Mouse (Mus musculus) midbrain, embryonic 14.5 days (tissue): Measurements from ENCODE around the gene Shisa5. TPM values are rescaled to one million over a fixed set of nuclear protein-coding genes. Genes with fewer than 3 reads are reported as not detected.

ENCODE experiments used
- ATAC-seq: fragments of 200-750 bp; cut with Nextera tagmentation; 2 replicates; pipeline ENCODE4 v1.8.0; 2017; ENCODE audit warnings: moderate number of reproducible peaks, moderate library complexity; ENCODE audit not compliant: low FRiP score, low TSS enrichment
- DNase-seq: peaks from one replicate; pipeline ENCODE4 v3.0.0-alpha.2; 2015
- H3K27ac ChIP-seq: fragments of 300-500 bp; sonication (generic); replicated peaks from 2 replicates; pipeline ENCODE4 v1.5.1; 2014; ENCODE audit warnings: mild to moderate bottlenecking, low read depth, low read length, moderate library complexity
- H3K27me3 ChIP-seq: fragments of 300-500 bp; sonication (generic); 2 replicates; pipeline ENCODE4 v1.6.1; 2014; ENCODE audit warnings: low read length, control low read depth, mixed read lengths; ENCODE audit not compliant: control insufficient read depth, insufficient read depth
- H3K36me3 ChIP-seq: fragments of 300-500 bp; sonication (generic); 2 replicates; pipeline ENCODE4 v1.6.1; 2014; ENCODE audit warnings: low read length, control low read depth; ENCODE audit not compliant: control insufficient read depth, insufficient read depth
- H3K4me1 ChIP-seq: fragments of 300-500 bp; sonication (generic); 2 replicates; pipeline ENCODE4 v1.6.1; 2014; ENCODE audit warnings: mild to moderate bottlenecking, antibody characterized with exemption, low read length, control low read depth; ENCODE audit not compliant: control insufficient read depth, insufficient read depth
- H3K4me2 ChIP-seq: fragments of 300-500 bp; sonication (generic); 2 replicates; pipeline ENCODE4 v1.6.1; 2014; ENCODE audit warnings: mild to moderate bottlenecking, low read length, moderate library complexity
- H3K4me3 ChIP-seq: fragments of 300-500 bp; sonication (generic); replicated peaks from 2 replicates; pipeline ENCODE4 v1.5.1; 2014; ENCODE audit warnings: low read depth, low read length
- H3K9ac ChIP-seq: fragments of 300-500 bp; sonication (generic); replicated peaks from 2 replicates; pipeline ENCODE4 v1.6.1; 2014; ENCODE audit warnings: mild to moderate bottlenecking, low read length, moderate library complexity
- H3K9me3 ChIP-seq: fragments of 300-500 bp; sonication (generic); 2 replicates; pipeline ENCODE4 v1.6.1; 2016; ENCODE audit warnings: low read length, control low read depth, mixed read lengths; ENCODE audit not compliant: control insufficient read depth
- WGBS: fragments of 180-500 bp; shearing (Covaris S2); extraction: QIAGEN DNeasy Blood & Tissue Kit; methylation state at CpG from one replicate; pipeline ENCODE4 v1.1.7; 2014; 5-methylcytosine and 5-hydroxymethylcytosine counted together
- polyA plus RNA-seq: library from polyadenylated mRNA; unstranded; fragments of >200 nt; fragmentation: Nextera tagmentation; extraction: Ambion mirVana; gene quantifications from 2 replicates; pipeline ENCODE4 v1.2.1, GENCODE M21; 2014

Gene Shisa5
- polyA plus RNA-seq, 1 experiment from 2014 or later, result 49.1 TPM

DNA sequence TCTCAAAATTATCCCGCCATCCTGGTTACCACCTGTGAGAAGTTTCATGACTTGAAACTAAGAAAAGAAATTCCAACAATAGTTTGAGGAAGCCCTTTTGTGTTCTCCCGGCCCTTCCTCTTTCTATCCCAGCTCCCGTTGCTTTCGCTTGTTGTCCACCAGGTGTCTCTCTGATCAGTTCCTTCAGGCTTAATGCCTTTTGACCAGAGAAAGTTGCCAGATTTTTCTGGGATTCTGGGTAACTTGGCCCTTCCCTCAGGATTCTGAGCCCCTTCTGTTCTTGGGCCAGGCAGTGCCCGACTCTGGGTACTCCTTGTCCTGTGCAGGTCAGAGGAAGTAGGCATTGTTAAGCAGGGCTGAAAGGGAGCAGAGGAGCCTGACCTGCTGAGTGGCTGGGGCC is 49.6 kb downstream of the Shisa5 start:
- ATAC-seq (no peak), DNase-seq (peak; percentile 80)
- Histone ChIP-seq H3K27ac (no peak overlapping the region), H3K4me2 (no peak overlapping the region), H3K4me1 (peaks cover 5% of the 10 kb centered on the region), H3K9me3 (no peaks in the 10 kb centered on the region), H3K36me3 (peaks cover 27% of the 10 kb centered on the region), H3K4me3 (no peak overlapping the region), H3K27me3 (no peaks in the 10 kb centered on the region), H3K9ac (peak overlapping the region; percentile 1; the same call in 1 of the 2 replicates)
- 6% methylated on average over 5 of the region's 5 CpGs for WGBS

DNA sequence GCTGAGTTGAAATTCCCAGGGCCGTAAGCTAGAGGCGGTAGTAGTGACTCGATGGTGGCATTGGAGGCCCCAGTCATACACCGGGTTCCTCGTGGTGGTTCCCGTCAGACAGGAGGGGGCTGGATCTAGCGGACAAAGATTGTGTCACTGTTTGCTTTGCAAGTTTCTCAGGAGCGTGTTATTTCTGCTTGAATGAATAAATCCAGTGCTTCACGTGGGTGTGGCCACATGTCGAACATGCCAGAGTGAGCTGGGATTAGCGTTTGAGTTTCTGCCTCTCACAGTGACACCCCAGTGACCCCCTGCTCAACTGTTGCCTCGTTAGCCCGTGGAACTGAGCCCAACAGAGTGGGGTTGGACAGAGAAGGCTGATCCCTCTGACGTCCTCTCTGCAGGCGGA is 52.1 kb downstream of the Shisa5 start:
- Histone ChIP-seq H3K27ac (no peak overlapping the region), H3K9ac (no peak overlapping the region), H3K9me3 (no peaks in the 10 kb centered on the region), H3K4me2 (no peak overlapping the region), H3K4me3 (no peak overlapping the region), H3K36me3 (peaks cover 27% of the 10 kb centered on the region), H3K27me3 (no peaks in the 10 kb centered on the region), H3K4me1 (peaks cover 11% of the 10 kb centered on the region)
- DNase-seq (no peak), ATAC-seq (no peak)
- WGBS, result 57% methylated on average over 15 of the region's 15 CpGs

DNA sequence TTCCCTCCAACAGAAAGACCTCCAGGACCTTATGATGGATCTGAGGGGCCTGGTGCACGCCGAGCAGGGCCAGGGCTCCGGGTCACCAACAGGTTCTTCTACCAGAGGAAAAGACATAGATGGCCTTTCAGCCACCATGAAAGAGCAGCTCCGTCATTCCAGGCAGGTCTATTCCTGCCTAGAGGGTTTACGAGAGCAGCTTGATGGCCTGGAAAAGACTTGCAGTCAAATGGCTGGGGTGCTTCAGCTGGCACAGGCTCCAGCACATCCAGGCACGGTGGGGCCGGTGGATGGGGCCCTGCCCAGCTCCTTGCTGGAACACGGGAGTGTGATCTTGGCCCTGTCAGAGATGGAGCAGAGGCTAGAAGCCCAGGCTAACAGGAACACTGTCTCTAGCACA is 53.4 kb downstream of the Shisa5 start:
- DNase-seq, result no peak
- Histone ChIP-seq H3K4me3 (no peak overlapping the region), H3K4me1 (peaks cover 13% of the 10 kb centered on the region), H3K9me3 (no peaks in the 10 kb centered on the region), H3K36me3 (peaks cover 27% of the 10 kb centered on the region), H3K4me2 (no peak overlapping the region), H3K27ac (no peak overlapping the region), H3K27me3 (no peaks in the 10 kb centered on the region), H3K9ac (no peak overlapping the region)
- ATAC-seq, result no peak
- WGBS, result 94% methylated on average over 8 of the region's 8 CpGs

DNA sequence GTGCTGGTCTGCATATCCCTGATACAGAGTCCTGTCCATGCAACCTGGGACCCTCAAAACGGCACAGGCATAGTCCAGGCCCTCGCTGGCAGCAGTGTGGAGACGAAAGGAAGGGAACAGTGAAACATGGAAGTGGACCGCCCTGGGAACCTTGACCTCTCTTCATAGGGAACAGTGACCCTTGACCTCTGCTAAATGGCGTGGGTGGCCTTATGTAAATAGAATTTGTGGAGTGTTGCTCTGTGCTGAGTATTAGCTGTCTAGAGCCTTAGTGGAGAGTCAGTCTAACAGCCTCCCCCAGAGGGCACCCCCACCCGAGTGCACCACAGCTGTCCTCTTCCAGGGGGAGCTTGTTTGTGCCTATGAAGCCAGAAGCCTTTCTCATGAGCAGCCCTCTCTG is 54.4 kb downstream of the Shisa5 start:
- Histone ChIP-seq H3K9me3 (no peaks in the 10 kb centered on the region), H3K4me2 (no peak overlapping the region), H3K4me1 (peaks cover 22% of the 10 kb centered on the region), H3K27ac (no peak overlapping the region), H3K27me3 (no peaks in the 10 kb centered on the region), H3K9ac (no peak overlapping the region), H3K36me3 (peaks cover 27% of the 10 kb centered on the region), H3K4me3 (no peak overlapping the region)
- ATAC-seq (no peak), DNase-seq (no peak)
- WGBS, result 29% methylated on average over 6 of the region's 6 CpGs

DNA sequence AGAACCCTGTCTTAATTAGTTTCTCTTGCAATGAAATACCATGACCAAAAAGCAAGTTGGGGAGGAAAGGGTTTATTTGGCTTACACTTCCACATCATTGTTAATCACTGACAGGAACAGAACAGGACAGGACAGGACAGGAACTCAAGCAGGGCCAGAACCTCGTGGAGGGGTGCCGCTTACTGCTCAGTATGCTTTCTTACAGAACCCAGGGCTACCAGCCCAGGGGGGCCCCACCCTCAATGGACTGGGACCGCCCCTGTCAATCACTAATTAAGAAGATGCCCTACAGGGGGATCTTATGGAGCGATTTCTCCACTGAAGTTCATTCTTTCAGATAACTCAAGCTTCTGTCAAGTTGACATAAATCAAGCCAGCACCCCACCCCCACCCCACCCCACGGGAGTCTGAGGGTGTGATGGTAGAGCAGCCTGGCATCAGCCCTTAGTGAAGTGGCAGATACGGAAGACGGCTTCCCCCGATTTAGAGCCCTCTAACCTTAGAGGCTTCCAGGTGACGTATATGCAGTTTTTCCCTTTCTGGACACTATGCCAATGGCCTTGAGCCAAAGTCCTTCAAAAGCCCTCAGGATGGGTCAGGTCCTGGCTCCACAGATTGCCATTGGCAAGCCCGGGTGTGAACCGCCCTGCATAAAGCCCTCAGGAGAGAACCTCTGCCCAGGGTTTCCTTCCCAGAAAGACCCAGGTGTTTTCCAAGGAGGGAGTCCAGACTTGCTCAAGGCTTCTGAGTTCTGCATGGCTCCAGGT is 55.6 kb downstream of the Shisa5 start:
- DNase-seq, result peak; percentile 35

DNA sequence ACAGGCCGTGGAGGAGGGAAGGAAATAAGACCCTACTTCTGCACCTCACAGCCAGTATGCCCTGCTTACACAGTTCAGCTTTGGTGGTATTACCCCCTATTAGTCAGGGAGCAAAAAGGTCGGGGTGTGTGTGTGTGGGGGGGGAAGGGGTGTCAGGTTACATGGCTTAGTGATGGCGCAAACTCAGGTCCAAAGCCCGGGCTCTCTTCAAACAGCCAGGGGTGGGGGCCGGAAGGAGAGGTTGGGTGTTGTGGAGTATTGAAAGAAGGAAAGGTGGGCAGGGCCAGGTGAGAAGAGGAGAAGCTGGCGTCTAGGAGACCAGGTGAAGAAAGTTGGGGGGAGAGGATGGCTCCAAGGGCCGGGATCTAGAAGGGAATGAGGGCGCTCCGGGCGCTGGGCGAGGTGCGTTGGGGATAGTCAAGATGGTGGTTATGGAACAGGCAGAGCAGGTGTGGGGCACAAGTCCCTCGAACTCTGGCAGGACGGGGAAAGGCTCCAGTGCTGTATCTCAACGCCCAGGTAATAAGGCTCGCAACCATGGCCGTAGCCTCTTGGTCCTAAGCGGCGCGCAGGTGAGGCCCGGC is 56.3 kb downstream of the Shisa5 start:
- DNase-seq (no peak), ATAC-seq (no peak; the same call in 1 of the 2 replicates)
- 1% methylated on average over 21 of the region's 21 CpGs for WGBS
- Histone ChIP-seq H3K27ac (peak overlapping the region; percentile 100), H3K27me3 (no peaks in the 10 kb centered on the region), H3K4me3 (peak overlapping the region; percentile 76), H3K4me2 (peak overlapping the region; percentile 97), H3K36me3 (peaks cover 31% of the 10 kb centered on the region), H3K9ac (peak overlapping the region; percentile 97), H3K4me1 (peaks cover 39% of the 10 kb centered on the region), H3K9me3 (no peaks in the 10 kb centered on the region)

More for the DNA sequence above, 55.6 kb downstream of the Shisa5 start:
- 17% methylated on average over 11 of the region's 11 CpGs for WGBS
- Histone ChIP-seq H3K9ac (peak overlapping the region; percentile 97), H3K9me3 (no peaks in the 10 kb centered on the region), H3K27me3 (no peaks in the 10 kb centered on the region), H3K4me2 (peak overlapping the region; percentile 97), H3K36me3 (peaks cover 27% of the 10 kb centered on the region), H3K27ac (peak overlapping the region; percentile 100), H3K4me1 (peaks cover 34% of the 10 kb centered on the region), H3K4me3 (peak overlapping the region; percentile 76)
- ATAC-seq, result no peak

DNA sequence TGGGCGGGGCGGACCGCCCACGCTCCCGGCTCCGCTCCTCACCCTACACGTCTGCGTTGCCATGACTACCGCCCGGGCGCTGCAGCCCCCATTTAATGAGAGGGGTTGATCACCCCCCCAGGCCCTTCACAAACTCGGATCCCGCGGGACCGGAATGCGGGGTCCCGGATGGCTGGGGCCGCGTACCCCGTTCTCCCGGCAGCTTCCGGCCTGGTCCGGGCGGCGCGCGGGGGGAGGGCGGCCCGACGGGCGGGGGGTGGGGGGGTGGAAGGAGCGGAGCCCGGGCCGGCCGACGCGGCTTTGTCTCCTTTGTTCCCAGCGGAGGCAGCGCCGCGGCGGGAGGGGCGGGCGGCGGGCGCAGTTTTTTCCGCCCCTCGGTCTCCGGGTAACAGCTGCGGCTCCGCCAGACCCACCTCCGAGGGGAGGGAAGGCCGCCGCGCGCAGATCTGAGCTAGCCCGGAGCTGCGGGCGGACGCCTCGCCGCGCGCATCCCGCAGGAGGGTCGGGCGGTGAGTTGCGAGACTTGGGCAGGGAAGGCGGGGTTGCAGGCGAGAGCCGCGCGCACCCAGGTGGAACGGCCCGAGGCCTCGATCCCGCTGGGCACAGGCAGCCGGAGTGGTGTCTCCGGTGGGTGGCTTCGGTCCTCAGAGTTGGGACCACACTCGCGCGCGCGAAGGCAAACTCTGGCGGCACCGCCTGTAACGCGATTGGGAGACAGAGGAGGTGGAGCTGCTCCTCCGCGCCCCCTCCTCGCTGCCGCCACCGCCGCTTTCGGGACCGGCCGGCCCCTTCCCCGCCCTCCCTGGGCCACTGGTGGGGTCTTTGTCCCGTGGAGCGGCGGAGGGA is 57.0 kb downstream of the Shisa5 start, which contains the start of gene Plxnb1:
Plxnb1 (plus strand) TSS at position 253 of the 846 bp plus-strand sequence.
- peak within 1 kb of the TSS; percentile 76 for H3K4me3 ChIP-seq
- H3K27me3 ChIP-seq, result no peaks in the 10 kb centered on the region
- peak within 1 kb of the TSS; percentile 97 for H3K9ac ChIP-seq
- DNase-seq (peak; percentile 89), ATAC-seq (peak; percentile 71)
- peak within 1 kb of the TSS; percentile 100 for H3K27ac ChIP-seq
- peaks cover 39% of the 10 kb centered on the region for H3K4me1 ChIP-seq
- H3K36me3 ChIP-seq, result peaks cover 31% of the 10 kb centered on the region
- H3K9me3 ChIP-seq, result no peaks in the 10 kb centered on the region
- under 1% methylated on average over 96 of the region's 102 CpGs for WGBS
- H3K4me2 ChIP-seq, result peak within 1 kb of the TSS; percentile 97

DNA sequence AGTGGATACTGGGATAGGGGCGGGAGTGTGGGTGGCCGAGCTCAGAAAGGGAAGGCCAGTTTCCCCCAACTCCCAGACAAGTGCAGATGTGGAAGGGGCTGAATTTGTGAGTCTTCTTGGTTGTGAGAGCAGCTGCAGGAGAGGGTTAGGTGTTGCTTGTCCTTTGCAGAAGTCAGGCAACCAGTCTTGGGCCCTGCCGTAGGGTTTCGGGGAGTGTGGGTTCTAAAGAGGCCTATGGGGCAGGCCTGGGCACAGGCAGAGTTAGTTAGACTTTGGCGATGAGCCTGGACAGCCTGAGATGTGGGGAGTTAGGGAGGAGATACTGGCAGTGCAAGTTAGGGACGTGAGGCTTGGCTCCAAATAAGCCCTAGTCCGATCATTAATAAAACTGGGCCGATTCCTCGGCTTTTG is 57.9 kb downstream of the Shisa5 start:
- no peak for DNase-seq
- WGBS, result 4% methylated on average over 9 of the region's 9 CpGs
- H3K27me3 ChIP-seq, result no peaks in the 10 kb centered on the region

More for the DNA sequence above, 57.9 kb downstream of the Shisa5 start:
- H3K4me3 ChIP-seq, result peak overlapping the region; percentile 76
- H3K4me1 ChIP-seq, result peaks cover 39% of the 10 kb centered on the region
- no peak; the same call in 1 of the 2 replicates for ATAC-seq
- peaks cover 29% of the 10 kb centered on the region for H3K36me3 ChIP-seq
- H3K9ac ChIP-seq, result peak overlapping the region; percentile 97
- H3K4me2 ChIP-seq, result peak overlapping the region; percentile 97
- H3K9me3 ChIP-seq, result no peaks in the 10 kb centered on the region
- peak overlapping the region; percentile 100 for H3K27ac ChIP-seq
